Mouse (Mus musculus) intestine, embryonic 15.5 days (tissue): Measurements from ENCODE around the gene Sytl5. TPM values are rescaled to one million over a fixed set of nuclear protein-coding genes. Genes with fewer than 3 reads are reported as not detected.

Source experiments
- ATAC-seq: fragments of 200-750 bp; cut with Nextera tagmentation; 2 replicates; pipeline ENCODE4 v1.8.0; 2017; ENCODE audit warnings: moderate TSS enrichment, moderate library complexity
- H3K27ac ChIP-seq: fragments of 300-500 bp; sonication (generic); 2 replicates; pipeline ENCODE4 v1.5.1; 2015; ENCODE audit warnings: mild to moderate bottlenecking, inconsistent platforms
- H3K27me3 ChIP-seq: fragments of 300-500 bp; sonication (generic); replicated peaks from 2 replicates; pipeline ENCODE4 v1.6.1; 2015; ENCODE audit warnings: inconsistent platforms
- H3K36me3 ChIP-seq: fragments of 300-500 bp; sonication (generic); 2 replicates; pipeline ENCODE4 v1.6.1; 2015; ENCODE audit warnings: inconsistent platforms
- H3K4me1 ChIP-seq: fragments of 300-500 bp; sonication (generic); replicated peaks from 2 replicates; pipeline ENCODE4 v1.6.1; 2015; ENCODE audit warnings: inconsistent platforms
- H3K4me2 ChIP-seq: fragments of 300-500 bp; sonication (generic); replicated peaks from 2 replicates; pipeline ENCODE4 v1.6.1; 2015; ENCODE audit warnings: mild to moderate bottlenecking, inconsistent platforms
- H3K4me3 ChIP-seq: fragments of 300-500 bp; sonication (generic); replicated peaks from 2 replicates; pipeline ENCODE4 v1.5.1; 2015; ENCODE audit warnings: inconsistent platforms
- H3K9ac ChIP-seq: fragments of 300-500 bp; sonication (generic); 2 replicates; pipeline ENCODE4 v1.6.1; 2015; ENCODE audit warnings: inconsistent platforms
- H3K9me3 ChIP-seq: fragments of 300-500 bp; sonication (generic); 2 replicates; pipeline ENCODE4 v1.6.1; 2016; ENCODE audit warnings: inconsistent platforms
- WGBS: fragments of 180-500 bp; shearing (Covaris S2); methylation state at CpG from one replicate; pipeline ENCODE4 v1.1.7; 2015; 5-methylcytosine and 5-hydroxymethylcytosine counted together
- polyA plus RNA-seq: library from polyadenylated mRNA; unstranded; fragments of >200 nt; fragmentation: Nextera tagmentation; extraction: Ambion mirVana; gene quantifications from 2 replicates; pipeline ENCODE4 v1.2.1, GENCODE M21; 2015

Gene Sytl5
- 2.3 and 3.1 TPM in 2 replicates for polyA plus RNA-seq

GRCm38 (mm10) chrX:9885322-9885721 is at the start of gene Sytl5:
Gene Sytl5 (plus strand): TSS chrX:9885622.
- no peak within 1 kb of the TSS for H3K9ac ChIP-seq
- H3K27ac ChIP-seq = no peak within 1 kb of the TSS
- H3K36me3 ChIP-seq = no peaks in the 10 kb centered on the region
- no peak for ATAC-seq
- H3K4me1 ChIP-seq = no peaks in the 10 kb centered on the region
- no peaks in the 10 kb centered on the region for H3K27me3 ChIP-seq
- no peaks in the 10 kb centered on the region for H3K9me3 ChIP-seq
- no peak within 1 kb of the TSS for H3K4me2 ChIP-seq
- H3K4me3 ChIP-seq = no peak within 1 kb of the TSS
- WGBS = 63% methylated on average over 2 of the region's 2 CpGs

- Histone ChIP-seq H3K9ac (no peak within 1 kb of the TSS), H3K36me3 (no peaks in the 10 kb centered on the region), H3K4me1 (no peaks in the 10 kb centered on the region), H3K27ac (no peak within 1 kb of the TSS), H3K27me3 (no peaks in the 10 kb centered on the region), H3K4me3 (no peak within 1 kb of the TSS), H3K9me3 (no peaks in the 10 kb centered on the region), H3K4me2 (no peak within 1 kb of the TSS)
- ATAC-seq = no peak
- 80% methylated on average over 3 of the region's 3 CpGs for WGBS
These were observed 38.8 kb upstream of the Sytl5 start, which contains the start of gene Hypm for GRCm38 (mm10) chrX:9846628-9847027. Gene Hypm (plus strand): TSS chrX:9846928.

DNA sequence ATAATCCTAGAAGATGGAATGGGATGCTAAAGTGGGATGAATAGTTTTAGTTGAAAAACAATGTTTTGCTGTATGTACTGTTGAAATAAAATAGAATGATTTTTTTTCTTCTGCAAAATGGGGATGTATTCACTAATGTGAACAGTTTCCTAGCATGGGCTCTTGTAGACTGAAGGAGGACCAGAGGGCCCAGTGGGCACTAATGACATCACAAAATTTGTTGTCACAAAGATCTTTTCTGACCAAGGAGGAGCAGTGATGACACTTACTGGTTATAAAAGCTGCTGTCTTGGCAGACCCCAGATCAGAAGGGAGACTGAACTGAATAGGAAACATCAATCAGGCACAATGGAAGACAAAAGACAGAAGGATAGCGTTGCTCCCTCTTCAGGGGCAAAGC is 36.0 kb upstream of the Sytl5 start, which contains the start of gene H2al3:
H2al3 (plus strand) TSS at position 301 of the 400 bp plus-strand sequence.
- no peaks in the 10 kb centered on the region for H3K36me3 ChIP-seq
- H3K9me3 ChIP-seq = no peaks in the 10 kb centered on the region
- 48% methylated on average over 1 of the region's 1 CpGs for WGBS
- H3K4me2 ChIP-seq = no peak within 1 kb of the TSS
- no peak within 1 kb of the TSS for H3K27ac ChIP-seq
- ATAC-seq = no peak
- H3K27me3 ChIP-seq = no peaks in the 10 kb centered on the region
- no peak within 1 kb of the TSS for H3K4me3 ChIP-seq
- H3K4me1 ChIP-seq = no peaks in the 10 kb centered on the region
- no peak within 1 kb of the TSS for H3K9ac ChIP-seq

DNA sequence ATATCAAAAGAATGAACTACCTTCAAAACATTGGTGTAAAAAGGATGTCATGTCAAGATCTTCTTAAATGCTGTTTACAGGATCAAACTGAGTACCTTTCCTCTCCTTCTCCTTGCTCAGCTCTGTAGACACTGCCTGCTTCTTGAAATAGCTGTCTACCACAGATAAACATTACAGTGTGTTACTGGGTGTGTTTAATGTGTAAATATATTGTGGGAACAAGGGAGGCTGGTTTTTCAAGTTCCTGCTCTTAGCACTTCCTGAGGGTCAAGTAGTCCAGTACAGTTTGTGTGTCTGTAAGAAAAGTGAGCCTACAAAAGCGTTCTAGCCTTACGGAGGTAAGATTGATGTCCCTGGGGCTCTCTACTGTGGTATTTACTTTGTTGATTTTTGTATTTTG is 23.6 kb upstream of the Sytl5 start:
- Histone ChIP-seq H3K9ac (no peak overlapping the region), H3K9me3 (no peaks in the 10 kb centered on the region), H3K4me3 (no peak overlapping the region), H3K27ac (no peak overlapping the region), H3K4me1 (no peaks in the 10 kb centered on the region), H3K27me3 (no peaks in the 10 kb centered on the region), H3K4me2 (no peak overlapping the region), H3K36me3 (no peaks in the 10 kb centered on the region)
- no peak for ATAC-seq
- WGBS = 63% methylated on average over 2 of the region's 2 CpGs

DNA sequence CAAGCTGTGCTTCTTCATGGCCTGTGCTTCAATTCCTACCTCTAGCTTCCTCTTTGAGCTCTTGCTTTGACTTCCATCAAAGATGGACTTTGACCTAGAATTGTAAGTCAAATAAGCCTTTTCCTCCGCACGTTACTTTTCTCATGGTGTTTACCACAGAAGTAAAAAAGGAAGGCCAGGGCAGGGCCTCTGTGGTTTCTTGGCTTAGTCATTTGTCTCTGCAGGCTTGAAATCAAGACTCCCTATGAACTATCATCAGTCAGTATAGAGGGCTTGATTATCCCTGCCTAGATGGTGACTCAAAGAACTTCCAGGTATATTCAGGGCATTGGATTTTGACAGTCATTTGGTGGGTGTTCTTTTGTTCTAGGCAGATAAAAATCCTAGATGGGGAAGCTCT is 9.9 kb upstream of the Sytl5 start:
- H3K27ac ChIP-seq = no peak overlapping the region
- H3K4me1 ChIP-seq = no peaks in the 10 kb centered on the region
- no peaks in the 10 kb centered on the region for H3K9me3 ChIP-seq
- no peaks in the 10 kb centered on the region for H3K36me3 ChIP-seq
- H3K9ac ChIP-seq = no peak overlapping the region
- no peaks in the 10 kb centered on the region for H3K27me3 ChIP-seq
- no peak for ATAC-seq
- no peak overlapping the region for H3K4me3 ChIP-seq
- WGBS = 84% methylated on average over 2 of the region's 2 CpGs
- no peak overlapping the region for H3K4me2 ChIP-seq

DNA sequence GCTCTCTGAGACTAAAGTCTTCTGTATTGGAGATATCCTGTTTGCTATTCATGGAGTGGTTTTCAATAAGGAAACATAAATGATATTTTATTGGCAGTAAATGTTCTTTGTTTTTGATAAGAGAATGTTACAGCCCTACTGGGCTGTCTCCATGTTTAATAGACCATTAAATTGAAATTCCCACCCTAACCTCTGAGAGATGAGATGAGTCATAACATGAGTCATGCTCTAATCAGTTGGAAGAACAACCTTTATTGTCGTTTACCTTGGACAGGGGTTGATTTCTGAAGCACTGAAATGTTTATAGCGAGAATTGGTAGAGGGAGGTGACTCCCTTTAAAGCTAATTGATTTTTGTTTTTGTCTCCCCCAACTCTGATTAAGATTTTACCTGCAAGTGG is 24.1 kb downstream of the Sytl5 start:
- H3K4me1 ChIP-seq = no peaks in the 10 kb centered on the region
- ATAC-seq = peak; percentile 92
- H3K4me3 ChIP-seq = no peak overlapping the region
- H3K36me3 ChIP-seq = no peaks in the 10 kb centered on the region
- no peak overlapping the region for H3K27ac ChIP-seq
- H3K4me2 ChIP-seq = no peak overlapping the region
- no peak overlapping the region for H3K9ac ChIP-seq
- no peaks in the 10 kb centered on the region for H3K9me3 ChIP-seq
- 53% methylated on average over 2 of the region's 2 CpGs for whole genome bisulfite sequencing
- H3K27me3 ChIP-seq = no peaks in the 10 kb centered on the region

GRCm38 (mm10) chrX:9933839-9934238 is 48.4 kb downstream of the Sytl5 start:
- Histone ChIP-seq H3K9me3 (no peaks in the 10 kb centered on the region), H3K4me1 (no peaks in the 10 kb centered on the region), H3K4me3 (no peak overlapping the region), H3K27ac (no peak overlapping the region), H3K4me2 (no peak overlapping the region), H3K36me3 (no peaks in the 10 kb centered on the region), H3K9ac (no peak overlapping the region), H3K27me3 (no peaks in the 10 kb centered on the region)
- no peak for ATAC-seq

DNA sequence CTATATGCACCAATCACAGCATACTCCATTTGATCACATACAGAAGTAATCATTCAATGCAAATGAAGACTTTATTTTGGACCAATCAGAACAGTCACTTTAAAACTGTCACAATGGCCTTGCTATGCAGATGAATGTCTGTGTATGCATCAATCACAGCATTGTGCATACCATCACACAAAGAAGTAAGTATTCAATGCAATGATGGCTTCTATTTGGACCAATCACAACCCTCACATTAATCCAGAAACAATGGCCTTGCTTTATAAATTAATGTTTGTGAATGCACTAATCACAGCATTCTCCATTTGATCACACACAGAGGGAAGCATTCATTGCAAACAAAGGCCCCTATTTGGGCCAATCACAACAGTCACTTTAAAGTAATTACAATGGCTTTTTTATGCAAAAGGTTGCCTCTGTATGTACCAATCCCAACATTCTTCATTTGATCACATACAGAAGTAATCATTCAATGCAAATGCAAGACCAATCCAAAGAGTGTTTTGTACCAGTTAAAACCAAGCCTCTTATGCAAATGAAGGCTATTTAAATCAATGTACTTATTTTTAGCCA is 98.8 kb downstream of the Sytl5 start:
- no peak overlapping the region for H3K4me2 ChIP-seq
- no peak overlapping the region for H3K27ac ChIP-seq
- no peaks in the 10 kb centered on the region for H3K9me3 ChIP-seq
- H3K9ac ChIP-seq = no peak overlapping the region
- H3K27me3 ChIP-seq = no peaks in the 10 kb centered on the region
- H3K36me3 ChIP-seq = no peaks in the 10 kb centered on the region
- ATAC-seq = no peak
- H3K4me1 ChIP-seq = no peaks in the 10 kb centered on the region
- no peak overlapping the region for H3K4me3 ChIP-seq

DNA sequence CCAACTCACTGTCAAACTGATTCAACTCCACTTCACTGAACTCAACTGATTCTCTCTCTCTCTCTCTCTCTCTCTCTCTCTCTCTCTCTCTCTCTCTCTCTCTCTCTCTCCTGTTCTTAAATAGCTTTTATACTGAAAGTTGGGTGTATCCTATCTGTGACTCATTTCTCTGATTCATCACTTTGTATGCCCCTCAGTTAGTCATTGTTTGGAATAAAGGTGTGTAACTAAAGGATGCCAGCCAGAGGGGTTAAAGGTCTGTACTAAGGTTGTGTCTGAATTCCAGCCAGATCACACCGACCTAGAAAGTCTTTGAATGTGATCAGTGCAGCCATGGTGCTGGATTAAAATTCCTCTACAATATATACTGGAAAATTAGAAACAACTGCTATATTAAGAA is 115.3 kb downstream of the Sytl5 start:
- no peak overlapping the region for H3K27ac ChIP-seq
- no peak overlapping the region for H3K9ac ChIP-seq
- no peaks in the 10 kb centered on the region for H3K36me3 ChIP-seq
- 69% methylated on average over 1 of the region's 1 CpGs for WGBS
- no peaks in the 10 kb centered on the region for H3K27me3 ChIP-seq
- ATAC-seq = no peak
- H3K9me3 ChIP-seq = no peaks in the 10 kb centered on the region
- no peak overlapping the region for H3K4me3 ChIP-seq
- no peaks in the 10 kb centered on the region for H3K4me1 ChIP-seq
- no peak overlapping the region for H3K4me2 ChIP-seq

GRCm38 (mm10) chrX:10005946-10006345 is 120.5 kb downstream of the Sytl5 start:
- no peak for ATAC-seq
- H3K27ac ChIP-seq = no peak overlapping the region
- H3K9ac ChIP-seq = no peak overlapping the region
- 57% methylated on average over 1 of the region's 1 CpGs for WGBS
- H3K4me3 ChIP-seq = no peak overlapping the region
- no peak overlapping the region for H3K4me2 ChIP-seq
- H3K9me3 ChIP-seq = no peaks in the 10 kb centered on the region
- H3K36me3 ChIP-seq = no peaks in the 10 kb centered on the region
- no peaks in the 10 kb centered on the region for H3K27me3 ChIP-seq
- no peaks in the 10 kb centered on the region for H3K4me1 ChIP-seq

GRCm38 (mm10) chrX:10007675-10008270 is 122.4 kb downstream of the Sytl5 start:
- Histone ChIP-seq H3K27me3 (no peaks in the 10 kb centered on the region), H3K36me3 (no peaks in the 10 kb centered on the region), H3K4me2 (no peak overlapping the region), H3K27ac (no peak overlapping the region), H3K4me3 (no peak overlapping the region), H3K9me3 (no peaks in the 10 kb centered on the region), H3K4me1 (no peaks in the 10 kb centered on the region), H3K9ac (no peak overlapping the region)
- ATAC-seq = no peak
- 93% methylated on average over 1 of the region's 1 CpGs for WGBS

DNA sequence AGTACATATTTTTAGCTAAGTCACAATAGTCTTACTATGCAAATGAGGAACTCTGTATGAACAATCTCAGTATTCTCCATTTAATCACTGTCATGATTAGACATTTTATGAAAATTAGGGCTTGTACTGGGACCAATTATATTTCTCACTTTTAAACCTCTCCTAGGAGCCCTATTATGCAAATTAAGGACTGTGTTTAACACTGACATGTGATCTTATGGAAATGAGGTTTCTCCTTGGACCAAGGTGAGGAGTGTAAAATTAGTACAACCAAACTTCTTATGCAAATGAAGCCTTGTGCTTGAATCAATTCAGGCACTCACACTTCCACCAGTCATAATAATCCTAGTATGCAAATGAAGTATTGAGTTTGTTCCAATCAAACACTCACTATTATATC is 124.8 kb downstream of the Sytl5 start:
- H3K9me3 ChIP-seq = no peaks in the 10 kb centered on the region
- no peak for ATAC-seq

DNA sequence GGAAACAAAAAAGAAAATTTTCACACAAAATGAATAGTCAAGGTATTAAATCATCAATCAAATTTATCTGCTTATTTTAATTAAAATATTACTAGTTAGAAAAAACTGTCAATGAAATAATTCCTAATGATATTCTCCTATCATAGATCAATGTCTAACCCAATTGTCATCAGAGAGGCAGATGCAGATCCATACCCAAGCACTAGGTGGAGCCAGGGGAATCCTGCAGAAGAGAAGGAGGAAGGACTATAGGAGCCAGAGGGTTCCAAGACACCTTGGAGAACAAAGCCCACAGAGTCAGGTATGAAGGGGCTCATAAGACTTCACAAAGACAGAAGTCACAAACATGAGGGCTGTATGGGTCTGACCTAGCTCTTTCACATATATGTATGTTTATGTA is 149.2 kb downstream of the Sytl5 start:
- H3K27me3 ChIP-seq = no peaks in the 10 kb centered on the region
- H3K4me1 ChIP-seq = no peaks in the 10 kb centered on the region
- ATAC-seq = no peak
- no peak overlapping the region for H3K4me3 ChIP-seq
- H3K9ac ChIP-seq = no peak overlapping the region
- no peak overlapping the region for H3K4me2 ChIP-seq
- no peak overlapping the region for H3K27ac ChIP-seq
- no peaks in the 10 kb centered on the region for H3K9me3 ChIP-seq
- no peaks in the 10 kb centered on the region for H3K36me3 ChIP-seq

More for the DNA sequence above, 124.8 kb downstream of the Sytl5 start:
- no peaks in the 10 kb centered on the region for H3K36me3 ChIP-seq
- H3K4me3 ChIP-seq = no peak overlapping the region
- H3K4me1 ChIP-seq = no peaks in the 10 kb centered on the region
- no peaks in the 10 kb centered on the region for H3K27me3 ChIP-seq
- H3K4me2 ChIP-seq = no peak overlapping the region
- no peak overlapping the region for H3K27ac ChIP-seq
- H3K9ac ChIP-seq = no peak overlapping the region
